Mouse (Mus musculus): ENCODE data around the gene Cyp2e1. TPM values are rescaled to one million over a fixed set of nuclear protein-coding genes. Genes with fewer than 3 reads are reported as not detected.
"Not testable (repeated sequence)": the region's sequence is repeated elsewhere in the genome, so short reads cannot be mapped to it uniquely, and the experiment has no call there.

Gene Cyp2e1
- total RNA-seq (2021) = 10 to 100 TPM in 1 of 2 experiments, 1 to 10 TPM in 1; 4.3 to 13.2 TPM

GRCm38 (mm10) chr7:140763447-140764020 is at the start of gene Cyp2e1:
Gene Cyp2e1 (plus strand): TSS chr7:140763739.
- intact Hi-C loops (cut with DNase I) = no loop called here
- DNase-seq = no peak

GRCm38 (mm10) chr7:140717155-140718055 is 46.1 kb upstream of the Cyp2e1 start:
- DNase-seq = no peak
- intact Hi-C loops (cut with DNase I) = no loop called here

- DNase-seq = no peak
- intact Hi-C loops (cut with DNase I) = no loop called here
Observed at GRCm38 (mm10) chr7:140721095-140721494, 42.4 kb upstream of the Cyp2e1 start.

GRCm38 (mm10) chr7:140725558-140725957 is 38.0 kb upstream of the Cyp2e1 start:
- intact Hi-C loops (cut with DNase I) = no loop called here

GRCm38 (mm10) chr7:140733162-140733561 is 30.4 kb upstream of the Cyp2e1 start:
- no peak for DNase-seq
- intact Hi-C loops (cut with DNase I) = no loop called here

More at GRCm38 (mm10) chr7:140725558-140725957, 38.0 kb upstream of the Cyp2e1 start:
- DNase-seq = no peak

- intact Hi-C loops (cut with DNase I) = no loop called here
- DNase-seq = no peak
Observed at GRCm38 (mm10) chr7:140747402-140747801, 16.1 kb upstream of the Cyp2e1 start.

GRCm38 (mm10) chr7:140748116-140748826 is 15.3 kb upstream of the Cyp2e1 start:
- no peak for DNase-seq
- intact Hi-C loops (cut with DNase I) = no loop called here

- no peak for DNase-seq
- intact Hi-C loops (cut with DNase I) = no loop called here
Observed at GRCm38 (mm10) chr7:140748827-140749160, 14.7 kb upstream of the Cyp2e1 start.

GRCm38 (mm10) chr7:140754556-140754955 is 9.0 kb upstream of the Cyp2e1 start:
- intact Hi-C loops (cut with DNase I) = no loop called here
- DNase-seq = no peak

GRCm38 (mm10) chr7:140756151-140756854 is 7.2 kb upstream of the Cyp2e1 start:
- DNase-seq = no peak
- intact Hi-C loops (cut with DNase I) = no loop called here

GRCm38 (mm10) chr7:140760647-140761046 is 2.9 kb upstream of the Cyp2e1 start:
- no peak for DNase-seq
- intact Hi-C loops (cut with DNase I) = no loop called here

- intact Hi-C loops (cut with DNase I); DNase-seq: not testable (repeated sequence)
Observed at GRCm38 (mm10) chr7:140765391-140765790, 1.9 kb downstream of the Cyp2e1 start.

- intact Hi-C loops (cut with DNase I) = no loop called here
Observed at GRCm38 (mm10) chr7:140765888-140766739, 2.6 kb downstream of the Cyp2e1 start.

GRCm38 (mm10) chr7:140780548-140780947 is 17.0 kb downstream of the Cyp2e1 start:
- DNase-seq = no peak
- intact Hi-C loops (cut with DNase I) = no loop called here

More at GRCm38 (mm10) chr7:140765888-140766739, 2.6 kb downstream of the Cyp2e1 start:
- no peak for DNase-seq

- DNase-seq = no peak
- intact Hi-C loops (cut with DNase I) = no loop called here
Observed at GRCm38 (mm10) chr7:140787406-140788052, 24.0 kb downstream of the Cyp2e1 start, which contains the start of gene Syce1. Gene Syce1 (minus strand): TSS chr7:140787852.

GRCm38 (mm10) chr7:140788053-140788435 is 24.5 kb downstream of the Cyp2e1 start:
- DNase-seq = no peak
- intact Hi-C loops (cut with DNase I) = no loop called here

GRCm38 (mm10) chr7:140793541-140793940 is 30.0 kb downstream of the Cyp2e1 start:
- intact Hi-C loops (cut with DNase I) = no loop called here

GRCm38 (mm10) chr7:140797619-140798018 is 34.1 kb downstream of the Cyp2e1 start:
- no peak for DNase-seq
- intact Hi-C loops (cut with DNase I) = no loop called here

More at GRCm38 (mm10) chr7:140793541-140793940, 30.0 kb downstream of the Cyp2e1 start:
- no peak for DNase-seq

GRCm38 (mm10) chr7:140798212-140798611 is 34.7 kb downstream of the Cyp2e1 start:
- no peak for DNase-seq
- intact Hi-C loops (cut with DNase I) = no loop called here

Data from heart, postnatal 36 days (tissue).